Mouse (Mus musculus) testis, postnatal 10 days (tissue): ENCODE results near the gene Atp1b4.
"Not testable (repeated sequence)": the region's sequence is repeated elsewhere in the genome, so short reads cannot be mapped to it uniquely, and the experiment has no call there.

Experiments used
- DNase-seq: peaks from one replicate; pipeline ENCODE4 v3.0.0; 2021; ENCODE audit warnings: low spot score

Atp1b4 gene

DNA sequence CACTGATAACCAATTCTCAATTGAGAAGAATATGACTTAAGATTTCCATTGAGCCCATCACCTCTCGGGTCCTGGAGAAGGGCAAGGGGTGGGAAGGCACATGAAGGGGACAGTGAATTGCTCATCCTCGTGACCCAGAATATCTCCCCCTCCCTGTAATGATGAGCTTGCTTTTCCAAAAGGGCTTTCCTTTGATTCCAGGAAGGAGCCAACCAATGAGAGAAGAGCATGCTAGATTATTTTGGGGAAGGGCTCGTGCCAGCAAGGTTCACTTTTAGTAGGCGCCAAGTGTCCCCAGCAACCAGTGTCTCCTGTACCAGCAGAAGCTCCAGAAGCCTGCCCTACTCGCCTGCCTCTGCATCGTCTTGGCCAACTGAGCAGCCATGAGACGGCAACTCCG is at the start of gene Atp1b4:
Gene Atp1b4 (plus strand): TSS at position 301 of the 400 bp plus-strand sequence.
- no peak for DNase-seq

DNA sequence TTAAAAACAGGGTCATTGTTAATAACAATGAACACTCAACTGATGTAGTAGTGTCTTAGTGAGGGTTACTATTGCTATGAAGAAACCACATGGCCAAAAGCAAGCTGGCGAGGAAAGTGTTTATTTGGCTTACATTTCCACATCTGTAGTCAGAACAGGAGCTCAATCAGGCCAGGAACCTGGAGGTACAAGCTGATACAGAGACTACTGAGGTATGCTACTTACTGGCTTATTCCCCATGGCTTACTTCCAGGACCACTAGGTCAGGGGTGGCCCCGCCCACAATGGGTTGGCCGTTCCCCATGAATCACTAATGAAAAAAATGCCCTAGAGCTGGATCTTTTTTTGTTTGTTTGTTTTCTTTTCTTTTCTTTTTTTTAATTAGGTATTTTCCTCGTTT is 7.4 kb upstream of the Atp1b4 start:
- no peak for DNase-seq

DNA sequence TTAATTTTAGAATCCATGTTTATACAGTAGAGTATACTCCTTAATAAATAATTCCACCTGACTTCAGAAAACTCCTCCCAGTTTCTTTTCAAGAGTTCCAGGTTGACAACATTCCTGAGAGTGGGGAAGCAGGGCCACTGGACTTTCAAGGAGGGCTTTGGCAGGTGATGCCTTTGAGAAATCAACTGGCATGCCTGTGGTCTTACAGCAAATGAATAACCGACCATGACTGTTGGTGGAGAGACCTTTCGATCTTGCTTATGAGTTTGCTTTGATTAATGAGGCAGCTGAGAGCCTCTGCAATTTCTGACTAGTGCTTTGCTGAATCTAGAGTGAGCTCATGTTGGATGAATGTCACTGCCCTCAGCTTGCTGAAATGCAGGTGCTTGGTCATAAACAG is 4.9 kb upstream of the Atp1b4 start:
- DNase-seq: no peak

GRCm38 (mm10) chrX:38312910-38313625 is 2.9 kb upstream of the Atp1b4 start:
- DNase-seq: no peak

DNA sequence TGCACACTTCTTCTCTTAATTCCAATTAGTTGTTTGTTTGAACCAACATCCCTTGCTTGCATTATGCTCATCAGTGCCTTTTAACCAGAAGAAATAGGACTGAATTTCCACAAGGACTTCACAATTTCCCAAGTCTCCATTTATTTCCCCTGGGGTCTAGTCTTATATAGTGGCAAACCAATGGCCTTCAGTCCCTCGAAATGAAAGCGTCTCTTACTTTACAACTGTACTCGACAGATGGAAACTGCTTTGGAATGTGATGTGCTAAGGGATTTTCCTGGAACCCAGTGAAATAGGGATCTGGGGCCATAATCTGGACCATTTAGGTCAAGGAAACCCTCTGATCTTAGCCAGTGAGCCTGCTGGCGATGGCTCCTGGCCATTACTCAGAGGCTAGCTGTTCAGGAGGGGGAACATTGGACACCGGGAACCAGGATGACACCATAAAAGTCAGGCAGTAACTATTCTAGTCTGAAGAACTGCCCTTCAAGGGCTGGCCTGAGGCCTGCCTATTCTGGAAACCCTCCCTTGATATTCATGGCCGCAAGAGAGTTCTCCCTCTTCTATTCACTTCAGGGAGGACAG is 2.3 kb upstream of the Atp1b4 start:
- no peak for DNase-seq

GRCm38 (mm10) chrX:38330695-38331406 is 14.9 kb downstream of the Atp1b4 start:
- no peak for DNase-seq

- DNase-seq: peak; percentile 52
Observed at GRCm38 (mm10) chrX:38334329-38335279, 18.6 kb downstream of the Atp1b4 start.

- DNase-seq: no peak
Observed at GRCm38 (mm10) chrX:38362016-38362415, 46.0 kb downstream of the Atp1b4 start.

DNA sequence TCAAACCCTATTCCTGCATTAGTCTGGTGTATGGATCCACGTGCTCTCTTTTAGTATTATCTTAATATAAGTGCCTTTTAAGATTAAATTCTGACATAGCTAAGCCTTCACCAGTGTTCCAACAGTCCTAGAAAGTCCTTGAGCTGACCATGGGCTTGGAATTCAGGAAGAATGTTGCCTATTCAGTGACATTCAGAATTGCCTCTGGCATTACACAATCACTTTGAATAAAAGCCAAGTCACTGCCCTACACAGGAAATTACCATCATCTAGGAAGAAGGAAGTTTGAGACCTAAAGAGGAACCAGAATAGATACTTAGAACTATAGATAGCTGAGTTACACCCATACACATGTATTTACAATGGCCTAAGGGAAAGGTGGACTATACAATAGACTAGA is 48.6 kb downstream of the Atp1b4 start:
- DNase-seq: not testable (repeated sequence)

GRCm38 (mm10) chrX:38373169-38373568 is 57.2 kb downstream of the Atp1b4 start:
- DNase-seq: not testable (repeated sequence)
